16 mouse cellular contexts compared by ENCODE assay signal in the genomic region with DNA sequence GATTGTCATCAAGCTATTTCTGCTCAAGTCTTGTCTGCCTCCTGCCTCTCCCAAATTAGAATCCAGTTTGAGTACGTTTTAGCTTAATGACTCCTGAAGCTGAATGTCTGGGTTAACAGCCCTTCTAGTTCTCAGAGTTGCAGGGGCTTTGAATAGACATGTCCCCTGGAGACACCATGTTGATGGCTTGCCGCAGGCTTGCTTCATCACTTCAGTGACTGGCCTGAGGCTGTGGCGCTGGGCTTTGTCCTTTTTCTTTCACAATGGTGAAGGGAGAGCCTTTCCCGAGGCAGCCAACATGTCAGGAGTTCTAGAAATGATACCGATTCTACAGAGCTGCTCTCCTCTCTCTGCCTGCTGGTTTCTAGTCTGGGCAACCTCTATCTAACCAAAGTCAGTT. TPM values are rescaled to one million over a fixed set of nuclear protein-coding genes. Genes with fewer than 3 reads are reported as not detected.
DNase-seq lines count a peak whose midpoint lies in the region; ATAC-seq lines count a peak whose summit lies in the region.
"Had no signal": no experiment of that assay in that cellular context is flagged by ENCODE, and none has a peak within 500 bp of the region (broad histone marks: within the 10 kb centered on the region; RNA-seq: fewer than 3 reads in every experiment).

No protein-coding gene starts in this region.

- H3K9ac ChIP-seq in neural tube, embryonic 12.5 days = no peak overlapping the region
- H3K9ac ChIP-seq: embryonic facial prominence, embryonic 12.5 days; liver, embryonic 12.5 days had no signal

- H3K36me3 ChIP-seq in heart, embryonic 10.5 days = no peaks in the 10 kb centered on the region
- no peaks in the 10 kb centered on the region for H3K36me3 ChIP-seq in neural tube, embryonic 12.5 days
- H3K36me3 ChIP-seq: embryonic facial prominence, embryonic 12.5 days; limb, embryonic 10.5 days; liver, embryonic 12.5 days had no signal

- 46% methylated on average over 5 of the region's 5 CpGs for WGBS in heart, embryonic 10.5 days
- WGBS in neural tube, embryonic 12.5 days = 19% methylated on average over 5 of the region's 5 CpGs

- peak; percentile 68 for DNase-seq in heart, adult 11 months
- no peak for DNase-seq in heart, embryonic 10.5 days (ENCODE audit: low spot score)
- no peak for DNase-seq in neural tube, embryonic 10.5 days (ENCODE audit: extremely low spot score, low spot score)
- peak; percentile 30 for DNase-seq in embryo, embryonic 11 days
- DNase-seq in mesoderm, embryonic 11.5 days (ENCODE audit: low read depth, low spot score) = peak; percentile 13
- DNase-seq: adrenal gland, postnatal 10 days; cerebellum, adult 9-10 months; heart, postnatal 36 days had no signal

- no peaks in the 10 kb centered on the region for H3K9me3 ChIP-seq in heart, embryonic 10.5 days
- no peaks in the 10 kb centered on the region for H3K9me3 ChIP-seq in neural tube, embryonic 12.5 days
- H3K9me3 ChIP-seq: embryonic facial prominence, embryonic 12.5 days; limb, embryonic 10.5 days; liver, embryonic 12.5 days; megakaryocyte, embryonic 14.5 days had no signal

- H3K4me2 ChIP-seq in neural tube, embryonic 12.5 days (replicated peaks) = 0 out of 2 replicates have a peak overlapping the region, but pooled peaks have one; percentile 14
- H3K4me2 ChIP-seq: embryonic facial prominence, embryonic 12.5 days; heart, embryonic 11.5 days; liver, embryonic 12.5 days had no signal

- no peak overlapping the region for H3K27ac ChIP-seq in heart, embryonic 10.5 days
- no peak overlapping the region for H3K27ac ChIP-seq in neural tube, embryonic 12.5 days
- H3K27ac ChIP-seq: embryonic facial prominence, embryonic 12.5 days; limb, embryonic 10.5 days; liver, embryonic 12.5 days had no signal

- peaks cover 53% of the 10 kb centered on the region for H3K4me1 ChIP-seq in heart, embryonic 10.5 days
- H3K4me1 ChIP-seq in neural tube, embryonic 12.5 days = peaks cover 26% of the 10 kb centered on the region

- no peak for ATAC-seq in neural tube, embryonic 12.5 days (ENCODE audit: low FRiP score, low read depth)
- no peak for ATAC-seq in erythroid progenitor cell, adult 5-6 weeks (replicated peaks; ENCODE audit: low FRiP score, poor library complexity, severe bottlenecking)
- ATAC-seq: forebrain, embryonic 14.5 days; liver, embryonic 12.5 days had no signal

- no peak overlapping the region for H3K4me3 ChIP-seq in heart, embryonic 10.5 days
- H3K4me3 ChIP-seq in neural tube, embryonic 12.5 days = no peak overlapping the region
- H3K4me3 ChIP-seq: embryonic facial prominence, embryonic 12.5 days; limb, embryonic 10.5 days; liver, embryonic 12.5 days; megakaryocyte, embryonic 14.5 days had no signal

- no peaks in the 10 kb centered on the region for H3K27me3 ChIP-seq in heart, embryonic 10.5 days (ENCODE audit: insufficient read depth, poor library complexity, severe bottlenecking)
- H3K27me3 ChIP-seq in neural tube, embryonic 12.5 days (replicated peaks) = no peaks in the 10 kb centered on the region
- H3K27me3 ChIP-seq: embryonic facial prominence, embryonic 12.5 days; liver, embryonic 12.5 days; megakaryocyte, embryonic 14.5 days had no signal

RNA-seq across cellular contexts. Expression of gene Tnrc6c, which starts 30.6 kb away (rescaled TPM):
- polyA plus RNA-seq in heart, embryonic 10.5 days (2016; fragmentation: Nextera tagmentation; extraction: Ambion mirVana) = 6.1 and 7.4 TPM in 2 replicates
- polyA plus RNA-seq in neural tube, embryonic 12.5 days (2016; fragmentation: Nextera tagmentation; extraction: Ambion mirVana) = 25.0 and 26.6 TPM in 2 replicates
- total RNA-seq in erythroid progenitor cell, adult 5-6 weeks (2015; ENCODE audit: low replicate concordance) = 10.8 and 13.4 TPM in 2 replicates
- 11.6 and 13.9 TPM in 2 replicates for total RNA-seq in erythroid progenitor cell, adult 5-6 weeks (2017; ENCODE audit: low replicate concordance)

Comparison
In these comparisons a context has a peak if more than half of its experiments do, and no peak if none do; other contexts are left out.
1. DNase-seq: peak in heart, adult 11 months (single experiment), embryo, embryonic 11 days (single experiment) and mesoderm, embryonic 11.5 days (single experiment); none in heart, embryonic 10.5 days (single experiment) and neural tube, embryonic 10.5 days (single experiment).